Mouse (Mus musculus): Measurements from ENCODE around the gene Ifi202b. TPM values are rescaled to one million over a fixed set of nuclear protein-coding genes. Genes with fewer than 3 reads are reported as not detected.
"Not testable (repeated sequence)": the region's sequence is repeated elsewhere in the genome, so short reads cannot be mapped to it uniquely, and the experiment has no call there.

The Ifi202b gene
- not detected for total RNA-seq (2021)
- long read RNA-seq, experiment 1, result 0 reads
- long read RNA-seq, experiment 2, result 0 reads

GRCm38 (mm10) chr1:173982694-173983305, at the start of gene Ifi202b:
Gene Ifi202b, minus strand, starts transcription at chr1:173982744.
- DNase-seq (ENCODE audit: low spot score in 2 of 2); intact Hi-C loops (cut with DNase I): not testable (repeated sequence)

- no peak for DNase-seq (ENCODE audit: low spot score in 2 of 2)
- intact Hi-C loops (cut with DNase I), result no loop called here
These were observed 49.2 kb upstream of the Ifi202b start, which contains the start of gene Ifi205 for GRCm38 (mm10) chr1:174031698-174032097. Gene Ifi205, minus strand, starts transcription at chr1:174031810.

- intact Hi-C loops (cut with DNase I); DNase-seq (ENCODE audit: low spot score in 2 of 2): not testable (repeated sequence)
These were observed 24.5 kb upstream of the Ifi202b start for GRCm38 (mm10) chr1:174007050-174007449.

GRCm38 (mm10) chr1:174004352-174005109, 22.0 kb upstream of the Ifi202b start:
- DNase-seq (ENCODE audit: low spot score in 2 of 2); intact Hi-C loops (cut with DNase I): not testable (repeated sequence)

GRCm38 (mm10) chr1:173995003-173995402, 12.5 kb upstream of the Ifi202b start:
- intact Hi-C loops (cut with DNase I), result no loop called here
- DNase-seq (ENCODE audit: low spot score in 2 of 2), result no peak

GRCm38 (mm10) chr1:173981038-173981437, 1.5 kb downstream of the Ifi202b start:
- intact Hi-C loops (cut with DNase I); DNase-seq (ENCODE audit: low spot score in 2 of 2): not testable (repeated sequence)

GRCm38 (mm10) chr1:173977622-173978021, 4.9 kb downstream of the Ifi202b start:
- DNase-seq (ENCODE audit: low spot score in 2 of 2), result no peak
- intact Hi-C loops (cut with DNase I), result no loop called here

GRCm38 (mm10) chr1:173973111-173973510, 9.4 kb downstream of the Ifi202b start:
- intact Hi-C loops (cut with DNase I), result no loop called here
- DNase-seq (ENCODE audit: low spot score in 2 of 2), result peak; percentile 16 to 50

GRCm38 (mm10) chr1:173961491-173961890, 21.1 kb downstream of the Ifi202b start:
- intact Hi-C loops (cut with DNase I); DNase-seq (ENCODE audit: low spot score in 2 of 2): not testable (repeated sequence)

- DNase-seq (ENCODE audit: low spot score in 2 of 2); intact Hi-C loops (cut with DNase I): not testable (repeated sequence)
These were observed 22.5 kb downstream of the Ifi202b start for GRCm38 (mm10) chr1:173959998-173960397.

GRCm38 (mm10) chr1:173955839-173956527, 26.6 kb downstream of the Ifi202b start:
- intact Hi-C loops (cut with DNase I), result not testable (repeated sequence)

GRCm38 (mm10) chr1:173955071-173955796, 27.3 kb downstream of the Ifi202b start:
- DNase-seq (ENCODE audit: low spot score in 2 of 2), result no peak
- intact Hi-C loops (cut with DNase I), result no loop called here

More at GRCm38 (mm10) chr1:173955839-173956527, 26.6 kb downstream of the Ifi202b start:
- DNase-seq (ENCODE audit: low spot score in 2 of 2), result not testable (repeated sequence)

- intact Hi-C loops (cut with DNase I), result no loop called here
- DNase-seq (ENCODE audit: low spot score in 2 of 2), result no peak
These were observed 29.0 kb downstream of the Ifi202b start for GRCm38 (mm10) chr1:173953563-173953962.

GRCm38 (mm10) chr1:173949044-173949443, 33.5 kb downstream of the Ifi202b start:
- DNase-seq (ENCODE audit: low spot score in 2 of 2); intact Hi-C loops (cut with DNase I): not testable (repeated sequence)

- DNase-seq (ENCODE audit: low spot score in 2 of 2), result not testable (repeated sequence)
These were observed 39.8 kb downstream of the Ifi202b start for GRCm38 (mm10) chr1:173942780-173943066.

GRCm38 (mm10) chr1:173941924-173942779, 40.4 kb downstream of the Ifi202b start, which contains the start of the genes Mndal and Ifi203:
Gene Mndal, minus strand, starts transcription at chr1:173942491.
Gene Ifi203, minus strand, starts transcription at chr1:173942672.
- DNase-seq (ENCODE audit: low spot score in 2 of 2); intact Hi-C loops (cut with DNase I): not testable (repeated sequence)

More at GRCm38 (mm10) chr1:173942780-173943066, 39.8 kb downstream of the Ifi202b start:
- intact Hi-C loops (cut with DNase I), result not testable (repeated sequence)

GRCm38 (mm10) chr1:173941522-173941921, 41.0 kb downstream of the Ifi202b start:
- intact Hi-C loops (cut with DNase I), result not testable (repeated sequence)

GRCm38 (mm10) chr1:173919279-173919678, 63.3 kb downstream of the Ifi202b start:
- intact Hi-C loops (cut with DNase I); DNase-seq (ENCODE audit: low spot score in 2 of 2): not testable (repeated sequence)

More at GRCm38 (mm10) chr1:173941522-173941921, 41.0 kb downstream of the Ifi202b start:
- not testable (repeated sequence) for DNase-seq (ENCODE audit: low spot score in 2 of 2)
